In genomic region chr7:128591345-128592084, GRCm38 (mm10) we compare ENCODE assay signal across 8 mouse cellular contexts. TPM values are rescaled to one million over a fixed set of nuclear protein-coding genes. Genes with fewer than 3 reads are reported as not detected.
DNase-seq lines count a peak whose midpoint lies in the region; ATAC-seq and TF ChIP-seq lines count a peak whose summit lies in the region.

No protein-coding gene starts in this region.

- 0 out of 2 replicates have a peak, but pooled peaks cover 2% of the 10 kb centered on the region for H3K4me1 ChIP-seq in liver, postnatal 0 days (ENCODE audit: insufficient read depth)
- H3K4me1 ChIP-seq in forebrain, embryonic 10.5 days, result peaks cover 31% of the 10 kb centered on the region
- peaks cover 22% of the 10 kb centered on the region for H3K4me1 ChIP-seq in hindbrain, embryonic 16.5 days (ENCODE audit: control insufficient read depth, insufficient read depth, low read depth, low read length)

- TF ChIP-seq EP300 in liver, postnatal 0 days (IDR thresholded peaks at IDR 0.05; ENCODE audit: low read depth), result no peak

- DNase-seq in liver, result peak; percentile 21
- DNase-seq in liver, postnatal 0 days, result no peak
- DNase-seq in forebrain, embryonic 10.5 days (ENCODE audit: extremely low spot score, low spot score), result peak; percentile 26
- DNase-seq in lung, postnatal 36 days, result peak; percentile 21
- DNase-seq in testis, postnatal 10 days (ENCODE audit: low spot score), result peak; percentile 53
- DNase-seq in layer of hippocampus, postnatal 25 days (ENCODE audit: extremely low spot score in 1 of 2, low spot score in 1 of 2), result no peak
- no peak for DNase-seq in cerebellum, postnatal 36 days

- H3K36me3 ChIP-seq in liver, postnatal 0 days (replicated peaks; ENCODE audit: insufficient read depth, low read length), result no peaks in the 10 kb centered on the region
- H3K36me3 ChIP-seq in forebrain, embryonic 10.5 days (replicated peaks), result no peaks in the 10 kb centered on the region
- H3K36me3 ChIP-seq in hindbrain, embryonic 16.5 days (ENCODE audit: control insufficient read depth, insufficient read depth, low read length), result no peaks in the 10 kb centered on the region

- no peaks in the 10 kb centered on the region for H3K27me3 ChIP-seq in liver, postnatal 0 days (ENCODE audit: insufficient read depth, low read length)
- H3K27me3 ChIP-seq in forebrain, embryonic 10.5 days (ENCODE audit: poor library complexity, severe bottlenecking), result no peaks in the 10 kb centered on the region
- H3K27me3 ChIP-seq in hindbrain, embryonic 16.5 days (replicated peaks; ENCODE audit: control insufficient read depth, insufficient read depth, low read length), result no peaks in the 10 kb centered on the region

- H3K4me2 ChIP-seq in liver, postnatal 0 days (ENCODE audit: low read depth, low read length), result no peak overlapping the region
- peak overlapping the region; percentile 1; the same call in 1 of the 2 replicates for H3K4me2 ChIP-seq in hindbrain, embryonic 16.5 days (ENCODE audit: low read length)

- WGBS in liver, postnatal 0 days (ENCODE audit: insufficient replicate concordance), result 50% methylated on average over 9 of the region's 9 CpGs
- 3% methylated on average over 9 of the region's 9 CpGs for WGBS in forebrain, embryonic 10.5 days
- 8% methylated on average over 9 of the region's 9 CpGs for WGBS in hindbrain, embryonic 16.5 days

- no peaks in the 10 kb centered on the region for H3K9me3 ChIP-seq in liver, postnatal 0 days (ENCODE audit: low read length)
- no peaks in the 10 kb centered on the region for H3K9me3 ChIP-seq in forebrain, embryonic 10.5 days
- H3K9me3 ChIP-seq in hindbrain, embryonic 16.5 days (ENCODE audit: control insufficient read depth, low read length), result no peaks in the 10 kb centered on the region

- no peak for ATAC-seq in liver, postnatal 0 days
- ATAC-seq in hindbrain, embryonic 16.5 days, result peak; percentile 63

- H3K27ac ChIP-seq in liver, postnatal 0 days (ENCODE audit: low read depth), result no peak overlapping the region
- H3K27ac ChIP-seq in forebrain, embryonic 10.5 days, result peak overlapping the region; percentile 79
- H3K27ac ChIP-seq in hindbrain, embryonic 16.5 days (ENCODE audit: low read depth, low read length), result peak overlapping the region; percentile 84

- H3K9ac ChIP-seq in liver, postnatal 0 days (replicated peaks), result no peak overlapping the region
- H3K9ac ChIP-seq in hindbrain, embryonic 16.5 days (ENCODE audit: low read depth, low read length), result no peak overlapping the region

- TF ChIP-seq CTCF in liver, postnatal 0 days (IDR thresholded peaks at IDR 0.05; ENCODE audit: low read depth), result no peak

- H3K4me3 ChIP-seq in liver, postnatal 0 days (ENCODE audit: low read depth, low read length), result no peak overlapping the region
- peak overlapping the region; percentile 45; the same call in 1 of the 2 replicates for H3K4me3 ChIP-seq in forebrain, embryonic 10.5 days
- H3K4me3 ChIP-seq in hindbrain, embryonic 16.5 days (ENCODE audit: low read length), result no peak overlapping the region

RNA-seq across cellular contexts. Expression of gene Inpp5f, which starts 19.6 kb away (rescaled TPM):
- 7.2 and 7.3 TPM in 2 replicates for polyA plus RNA-seq in liver, postnatal 0 days (2015; fragmentation: Nextera tagmentation; extraction: Ambion mirVana)
- 40.3 and 46.3 TPM in 2 replicates for polyA plus RNA-seq in forebrain, embryonic 10.5 days (2016; fragmentation: Nextera tagmentation; extraction: Ambion mirVana)
- polyA plus RNA-seq in hindbrain, embryonic 16.5 days (2015; fragmentation: Nextera tagmentation; extraction: Ambion mirVana), result 442 and 494 TPM in 2 replicates
- 100 to 1,000 TPM; 125 to 129 TPM for total RNA-seq in layer of hippocampus, postnatal 25 days (2021)

Comparison
In these comparisons a context has a peak if more than half of its experiments do, and no peak if none do; other contexts are left out.
1. DNase-seq: peak in liver (single experiment), forebrain, embryonic 10.5 days (single experiment), lung, postnatal 36 days (single experiment) and testis, postnatal 10 days (single experiment); none in liver, postnatal 0 days (single experiment), layer of hippocampus, postnatal 25 days (0 of 2) and cerebellum, postnatal 36 days (0 of 2).